Mouse (Mus musculus): Measurements from ENCODE around the gene Tmem258.

DNA sequence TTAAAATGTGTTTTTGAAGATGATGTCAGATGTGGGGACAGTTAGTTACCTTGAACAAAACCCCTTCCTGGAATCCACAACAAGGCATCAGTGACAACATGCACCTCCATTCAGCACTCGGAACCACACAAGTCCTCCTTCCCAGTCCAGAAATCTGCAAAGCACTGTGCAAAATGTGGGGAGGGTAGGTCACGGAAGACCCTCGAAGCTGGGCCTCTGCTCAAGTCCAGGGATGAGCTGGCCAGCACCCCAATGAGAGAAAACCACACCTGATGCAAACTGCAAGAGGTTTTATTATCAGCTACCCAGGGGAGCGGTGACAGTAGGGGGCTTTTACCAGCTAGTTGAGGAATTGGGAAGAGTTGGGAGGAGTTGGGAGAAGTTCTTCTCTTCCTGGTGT, 28.9 kb upstream of the Tmem258 start:
- TF ChIP-seq POLR2A (IDR thresholded peaks at IDR 0.05; ENCODE audit: insufficient read depth, low read depth, low read length) (no peak), EP300 (IDR thresholded peaks at IDR 0.05; ENCODE audit: insufficient read depth, low read depth, low read length) (no peak)

Measured in heart, adult 2 months (tissue).